Mouse (Mus musculus): ENCODE measurements around the gene Btg2.

Gene Btg2

GRCm38 (mm10) chr1:134097956-134098725 is 19.2 kb upstream of the Btg2 start:
- no peak for DNase-seq

GRCm38 (mm10) chr1:134097080-134097855 is 18.3 kb upstream of the Btg2 start:
- no peak for DNase-seq

- peak; percentile 45 for DNase-seq
These were observed 17.5 kb upstream of the Btg2 start for GRCm38 (mm10) chr1:134096264-134096934.

- no peak for DNase-seq
These were observed 16.8 kb upstream of the Btg2 start for GRCm38 (mm10) chr1:134095721-134096120.

- DNase-seq: no peak
These were observed 16.2 kb upstream of the Btg2 start for GRCm38 (mm10) chr1:134095033-134095612.

GRCm38 (mm10) chr1:134093771-134094526 is 15.0 kb upstream of the Btg2 start:
- DNase-seq: no peak

- peak; percentile 88 for DNase-seq
These were observed 14.2 kb upstream of the Btg2 start for GRCm38 (mm10) chr1:134092852-134093770.

GRCm38 (mm10) chr1:134092368-134092767 is 13.4 kb upstream of the Btg2 start:
- no peak for DNase-seq

- no peak for DNase-seq
These were observed 12.9 kb upstream of the Btg2 start for GRCm38 (mm10) chr1:134091851-134092250.

- DNase-seq: no peak
These were observed 10.2 kb upstream of the Btg2 start for GRCm38 (mm10) chr1:134089074-134089473.

GRCm38 (mm10) chr1:134086811-134087398 is 8.0 kb upstream of the Btg2 start:
- no peak for DNase-seq

- DNase-seq: no peak
These were observed 7.1 kb upstream of the Btg2 start for GRCm38 (mm10) chr1:134086017-134086416.

- DNase-seq: no peak
These were observed 5.2 kb upstream of the Btg2 start for GRCm38 (mm10) chr1:134084128-134084527.

- no peak for DNase-seq
These were observed 4.8 kb upstream of the Btg2 start for GRCm38 (mm10) chr1:134083676-134084075.

GRCm38 (mm10) chr1:134082987-134083516 is 4.1 kb upstream of the Btg2 start:
- DNase-seq: peak; percentile 73

- no peak for DNase-seq
These were observed 2.0 kb upstream of the Btg2 start for GRCm38 (mm10) chr1:134080881-134081450.

- DNase-seq: no peak
These were observed 1.5 kb upstream of the Btg2 start for GRCm38 (mm10) chr1:134080406-134080805.

- peak; percentile 54 for DNase-seq
These were observed 700 bp upstream of the Btg2 start for GRCm38 (mm10) chr1:134079477-134080163.

- DNase-seq: no peak
These were observed 692 bp downstream of the Btg2 start for GRCm38 (mm10) chr1:134078061-134078795.
